In genomic region chr13:9753706-9754105, GRCm38 (mm10) we compare ENCODE assay signal across 20 mouse cellular contexts. TPM values are rescaled to one million over a fixed set of nuclear protein-coding genes. Genes with fewer than 3 reads are reported as not detected.
A peak's percentile ranks its signal among the peaks of the same experiment; 100 is the strongest.
DNase-seq lines count a peak whose midpoint lies in the region; ATAC-seq and TF ChIP-seq lines count a peak whose summit lies in the region.
"Had no signal": no experiment of that assay in that cellular context is flagged by ENCODE, and none has a peak within 500 bp of the region (broad histone marks: within the 10 kb centered on the region; RNA-seq: fewer than 3 reads in every experiment).

No protein-coding gene starts in this region.

- no peak for TF ChIP-seq EP300 in liver, postnatal 0 days (IDR thresholded peaks at IDR 0.05; ENCODE audit: low read depth)

- H3K36me3 ChIP-seq in heart, embryonic 15.5 days = no peaks in the 10 kb centered on the region
- H3K36me3 ChIP-seq in heart, embryonic 10.5 days = no peaks in the 10 kb centered on the region
- no peaks in the 10 kb centered on the region for H3K36me3 ChIP-seq in liver, adult 2 months (ENCODE audit: control insufficient read depth, insufficient read depth, low read length)
- no peaks in the 10 kb centered on the region for H3K36me3 ChIP-seq in liver, postnatal 0 days (replicated peaks; ENCODE audit: insufficient read depth, low read length)
- no peaks in the 10 kb centered on the region for H3K36me3 ChIP-seq in midbrain, postnatal 0 days (ENCODE audit: insufficient read depth, low read length)
- H3K36me3 ChIP-seq in midbrain, embryonic 10.5 days = no peaks in the 10 kb centered on the region
- H3K36me3 ChIP-seq: embryonic facial prominence, embryonic 10.5 days; forebrain, embryonic 15.5 days; intestine, embryonic 15.5 days had no signal

- DNase-seq in frontal cortex, postnatal 10 days (ENCODE audit: low spot score in 2 of 2) = no peak
- DNase-seq in heart, embryonic 10.5 days (ENCODE audit: low spot score) = no peak
- peak; percentile 56 for DNase-seq in liver, adult 2 months (ENCODE audit: extremely low read depth, low read depth, low spot score)
- DNase-seq in liver, postnatal 0 days = no peak
- DNase-seq in midbrain, postnatal 0 days (ENCODE audit: low spot score) = no peak
- DNase-seq in midbrain, embryonic 10.5 days (ENCODE audit: low spot score) = no peak
- DNase-seq: adrenal gland, adult 8-10 months; adrenal gland, postnatal 36 days; cerebellum, adult 2 months; cerebellum, postnatal 10 days; gastrocnemius, postnatal 36 days; heart, adult 18-20 months; heart, postnatal 14 days; kidney, adult 18-20 months had no signal

- H3K9ac ChIP-seq in heart, embryonic 15.5 days = no peak overlapping the region
- H3K9ac ChIP-seq in liver, adult 2 months (ENCODE audit: low read depth, low read length) = no peak overlapping the region
- H3K9ac ChIP-seq in liver, postnatal 0 days (replicated peaks) = no peak overlapping the region
- no peak overlapping the region for H3K9ac ChIP-seq in midbrain, postnatal 0 days (replicated peaks; ENCODE audit: low read length, poor library complexity, severe bottlenecking)
- H3K9ac ChIP-seq: forebrain, embryonic 15.5 days; intestine, embryonic 15.5 days had no signal

- peak; percentile 31; the same call in 1 of the 2 replicates for ATAC-seq in frontal cortex, adult (ENCODE audit: low TSS enrichment)
- no peak for ATAC-seq in heart, embryonic 15.5 days (replicated peaks; ENCODE audit: insufficient number of reproducible peaks, insufficient read depth, low FRiP score, low read depth)
- ATAC-seq in liver, postnatal 0 days = no peak
- no peak for ATAC-seq in midbrain, postnatal 0 days (ENCODE audit: low FRiP score)
- ATAC-seq: forebrain, embryonic 15.5 days had no signal

- 0 out of 2 replicates have a peak overlapping the region, but pooled peaks have one; percentile 10 for H3K27ac ChIP-seq in heart, embryonic 15.5 days
- no peak overlapping the region for H3K27ac ChIP-seq in heart, embryonic 10.5 days
- no peak overlapping the region for H3K27ac ChIP-seq in liver, adult 2 months (replicated peaks; ENCODE audit: insufficient read depth, low read depth, low read length)
- H3K27ac ChIP-seq in liver, postnatal 0 days (ENCODE audit: low read depth) = no peak overlapping the region
- H3K27ac ChIP-seq in midbrain, postnatal 0 days (ENCODE audit: low read depth, low read length) = 0 out of 2 replicates have a peak overlapping the region, but pooled peaks have one; percentile 4
- H3K27ac ChIP-seq in midbrain, embryonic 10.5 days (replicated peaks) = no peak overlapping the region
- H3K27ac ChIP-seq: embryonic facial prominence, embryonic 10.5 days; forebrain, embryonic 15.5 days; intestine, embryonic 15.5 days had no signal

- WGBS in heart, embryonic 15.5 days = 52% methylated on average over 3 of the region's 3 CpGs
- 45% methylated on average over 3 of the region's 3 CpGs for WGBS in heart, embryonic 10.5 days
- whole genome bisulfite sequencing in liver, adult 2 months = 28% methylated on average over 3 of the region's 3 CpGs
- 64% methylated on average over 3 of the region's 3 CpGs for WGBS in liver, postnatal 0 days (ENCODE audit: insufficient replicate concordance)
- 28% methylated on average over 3 of the region's 3 CpGs for WGBS in midbrain, postnatal 0 days
- 48% methylated on average over 3 of the region's 3 CpGs for WGBS in midbrain, embryonic 10.5 days

- no peaks in the 10 kb centered on the region for H3K27me3 ChIP-seq in heart, embryonic 15.5 days
- H3K27me3 ChIP-seq in heart, embryonic 10.5 days (ENCODE audit: insufficient read depth, poor library complexity, severe bottlenecking) = no peaks in the 10 kb centered on the region
- no peaks in the 10 kb centered on the region for H3K27me3 ChIP-seq in liver, adult 2 months (ENCODE audit: control insufficient read depth, insufficient read depth, low read length)
- H3K27me3 ChIP-seq in liver, postnatal 0 days (ENCODE audit: insufficient read depth, low read length) = no peaks in the 10 kb centered on the region
- no peaks in the 10 kb centered on the region for H3K27me3 ChIP-seq in midbrain, postnatal 0 days (ENCODE audit: insufficient read depth, low read length)
- no peaks in the 10 kb centered on the region for H3K27me3 ChIP-seq in midbrain, embryonic 10.5 days (ENCODE audit: low read depth, poor library complexity, severe bottlenecking)
- H3K27me3 ChIP-seq: CH12.LX; forebrain, embryonic 15.5 days; intestine, embryonic 15.5 days had no signal

- H3K4me2 ChIP-seq in heart, embryonic 15.5 days = no peak overlapping the region
- no peak overlapping the region for H3K4me2 ChIP-seq in liver, postnatal 0 days (ENCODE audit: low read depth, low read length)
- no peak overlapping the region for H3K4me2 ChIP-seq in midbrain, postnatal 0 days (ENCODE audit: low read depth, low read length, poor library complexity, severe bottlenecking)
- H3K4me2 ChIP-seq: forebrain, embryonic 15.5 days; intestine, embryonic 15.5 days had no signal

- H3K4me3 ChIP-seq in heart, embryonic 15.5 days = no peak overlapping the region
- no peak overlapping the region for H3K4me3 ChIP-seq in heart, embryonic 10.5 days
- no peak overlapping the region for H3K4me3 ChIP-seq in liver, adult 2 months (ENCODE audit: insufficient read depth, low read depth, low read length)
- H3K4me3 ChIP-seq in liver, postnatal 0 days (ENCODE audit: low read depth, low read length) = no peak overlapping the region
- H3K4me3 ChIP-seq in midbrain, postnatal 0 days (ENCODE audit: low read depth, low read length) = no peak overlapping the region
- no peak overlapping the region for H3K4me3 ChIP-seq in midbrain, embryonic 10.5 days
- H3K4me3 ChIP-seq: embryonic facial prominence, embryonic 10.5 days; forebrain, embryonic 15.5 days; intestine, embryonic 15.5 days had no signal

- TF ChIP-seq CTCF in liver, adult 2 months (IDR thresholded peaks at IDR 0.05; ENCODE audit: low read depth, low read length) = no peak
- no peak for TF ChIP-seq CTCF in liver, postnatal 0 days (IDR thresholded peaks at IDR 0.05; ENCODE audit: low read depth)
- no peak for TF ChIP-seq CTCF in midbrain, postnatal 0 days (IDR thresholded peaks at IDR 0.05)

- H3K4me1 ChIP-seq in heart, embryonic 15.5 days (replicated peaks) = peaks cover 39% of the 10 kb centered on the region
- H3K4me1 ChIP-seq in heart, embryonic 10.5 days = peaks cover 23% of the 10 kb centered on the region
- peaks cover 8% of the 10 kb centered on the region for H3K4me1 ChIP-seq in liver, adult 2 months (ENCODE audit: control insufficient read depth, insufficient read depth, low read length)
- peaks cover 7% of the 10 kb centered on the region for H3K4me1 ChIP-seq in liver, postnatal 0 days (ENCODE audit: insufficient read depth)
- H3K4me1 ChIP-seq in midbrain, postnatal 0 days (ENCODE audit: insufficient read depth, low read length) = peaks cover 4% of the 10 kb centered on the region; the same call in 1 of the 2 replicates
- peaks cover 27% of the 10 kb centered on the region for H3K4me1 ChIP-seq in midbrain, embryonic 10.5 days

- H3K9me3 ChIP-seq in heart, embryonic 15.5 days (replicated peaks) = no peaks in the 10 kb centered on the region
- no peaks in the 10 kb centered on the region for H3K9me3 ChIP-seq in heart, embryonic 10.5 days
- no peaks in the 10 kb centered on the region for H3K9me3 ChIP-seq in liver, postnatal 0 days (ENCODE audit: low read length)
- no peaks in the 10 kb centered on the region for H3K9me3 ChIP-seq in midbrain, postnatal 0 days (ENCODE audit: low read length)
- no peaks in the 10 kb centered on the region for H3K9me3 ChIP-seq in midbrain, embryonic 10.5 days (replicated peaks)
- H3K9me3 ChIP-seq: embryonic facial prominence, embryonic 10.5 days; forebrain, embryonic 15.5 days; intestine, embryonic 15.5 days had no signal

- no peak for TF ChIP-seq POLR2A in liver, adult 2 months (IDR thresholded peaks at IDR 0.05; ENCODE audit: extremely low read depth, insufficient read depth, low read length)

- peaks cover 24% of the 10 kb centered on the region for H3K79me2 ChIP-seq in liver, adult 2 months (ENCODE audit: control insufficient read depth, insufficient read depth, low read length)

RNA-seq across cellular contexts. Expression of gene Zmynd11, which starts 11.4 kb away (rescaled TPM):
- 115 and 117 TPM in 2 replicates for polyA plus RNA-seq in heart, embryonic 15.5 days (2015; fragmentation: Nextera tagmentation; extraction: Ambion mirVana)
- polyA plus RNA-seq in heart, embryonic 10.5 days (2016; fragmentation: Nextera tagmentation; extraction: Ambion mirVana) = 88.2 and 98.4 TPM in 2 replicates
- 32.7 and 35.5 TPM in 2 replicates for total RNA-seq in liver, adult 2 months (2014; rRNA removed)
- polyA plus RNA-seq in liver, adult 2 months (2012; rRNA removed) = 16.5 and 21.6 TPM in 2 replicates
- polyA plus RNA-seq in liver, postnatal 0 days (2015; fragmentation: Nextera tagmentation; extraction: Ambion mirVana) = 19.4 and 21.2 TPM in 2 replicates
- 163 and 222 TPM in 2 replicates for total RNA-seq in midbrain, postnatal 0 days (2014; rRNA removed)
- polyA plus RNA-seq in midbrain, postnatal 0 days (2015; fragmentation: Nextera tagmentation; extraction: Ambion mirVana) = 138 and 157 TPM in 2 replicates
- polyA plus RNA-seq in midbrain, embryonic 10.5 days (2016; fragmentation: Nextera tagmentation; extraction: Ambion mirVana) = 104 and 111 TPM in 2 replicates

Comparison
In these comparisons a context has a peak if more than half of its experiments do, and no peak if none do; other contexts are left out.
1. H3K27ac ChIP-seq: peak in heart, embryonic 15.5 days (single experiment) and midbrain, postnatal 0 days (single experiment); none in heart, embryonic 10.5 days (single experiment), liver, adult 2 months (single experiment), liver, postnatal 0 days (single experiment) and midbrain, embryonic 10.5 days (single experiment).